Mouse (Mus musculus) R1 (cell line): ENCODE measurements around the gene Spock1.

Experiments
- DNase-seq: peaks from one replicate; pipeline ENCODE4 v3.0.0-alpha.2; 2018; ENCODE audit warnings: low read depth, low spot score

The Spock1 gene

GRCm38 (mm10) chr13:57732251-57732650, 175.9 kb downstream of the Spock1 start:
- peak; percentile 68 for DNase-seq

- peak; percentile 67 for DNase-seq
Measured at GRCm38 (mm10) chr13:57727716-57728115, 180.4 kb downstream of the Spock1 start.

GRCm38 (mm10) chr13:57726654-57727053, 181.5 kb downstream of the Spock1 start:
- DNase-seq = no peak

- no peak for DNase-seq
Measured at GRCm38 (mm10) chr13:57722329-57722936, 185.7 kb downstream of the Spock1 start.

- peak; percentile 59 for DNase-seq
Measured at GRCm38 (mm10) chr13:57721524-57722279, 186.4 kb downstream of the Spock1 start.

GRCm38 (mm10) chr13:57718087-57718486, 190.0 kb downstream of the Spock1 start:
- DNase-seq = no peak

GRCm38 (mm10) chr13:57712910-57713309, 195.2 kb downstream of the Spock1 start:
- DNase-seq = no peak

GRCm38 (mm10) chr13:57708425-57708824, 199.7 kb downstream of the Spock1 start:
- DNase-seq = no peak

- DNase-seq = no peak
Measured at GRCm38 (mm10) chr13:57702966-57703365, 205.2 kb downstream of the Spock1 start.

- no peak for DNase-seq
Measured at GRCm38 (mm10) chr13:57696685-57697084, 211.4 kb downstream of the Spock1 start.

GRCm38 (mm10) chr13:57688926-57689325, 219.2 kb downstream of the Spock1 start:
- no peak for DNase-seq

GRCm38 (mm10) chr13:57686437-57686836, 221.7 kb downstream of the Spock1 start:
- no peak for DNase-seq

GRCm38 (mm10) chr13:57685201-57685600, 222.9 kb downstream of the Spock1 start:
- no peak for DNase-seq

- no peak for DNase-seq
Measured at GRCm38 (mm10) chr13:57679591-57679990, 228.5 kb downstream of the Spock1 start.

- DNase-seq = no peak
Measured at GRCm38 (mm10) chr13:57676820-57677219, 231.3 kb downstream of the Spock1 start.

- DNase-seq = no peak
Measured at GRCm38 (mm10) chr13:57673399-57673798, 234.7 kb downstream of the Spock1 start.

- DNase-seq = no peak
Measured at GRCm38 (mm10) chr13:57672762-57673161, 235.4 kb downstream of the Spock1 start.

GRCm38 (mm10) chr13:57671919-57672318, 236.2 kb downstream of the Spock1 start:
- DNase-seq = no peak

GRCm38 (mm10) chr13:57671322-57671721, 236.8 kb downstream of the Spock1 start:
- DNase-seq = no peak

GRCm38 (mm10) chr13:57667621-57668020, 240.5 kb downstream of the Spock1 start:
- no peak for DNase-seq

GRCm38 (mm10) chr13:57666173-57666842, 241.8 kb downstream of the Spock1 start:
- no peak for DNase-seq

- peak; percentile 31 for DNase-seq
Measured at GRCm38 (mm10) chr13:57662554-57662953, 245.6 kb downstream of the Spock1 start.

GRCm38 (mm10) chr13:57660523-57660922, 247.6 kb downstream of the Spock1 start:
- DNase-seq = no peak
